Mouse (Mus musculus): ENCODE data around the gene Nek10.
A peak's percentile ranks its signal among the peaks of the same experiment; 100 is the strongest.
"Not testable (repeated sequence)": the region's sequence is repeated elsewhere in the genome, so short reads cannot be mapped to it uniquely, and the experiment has no call there.

The Nek10 gene

GRCm38 (mm10) chr14:14803115-14803514 lies at the start of gene Nek10:
Nek10 (plus strand) TSS chr14:14803415.
- not testable (repeated sequence) for DNase-seq (ENCODE audit: low spot score)

GRCm38 (mm10) chr14:14781169-14781568 lies 22.0 kb upstream of the Nek10 start:
- no peak for DNase-seq (ENCODE audit: low spot score)

GRCm38 (mm10) chr14:14784223-14784622 lies 19.0 kb upstream of the Nek10 start:
- DNase-seq (ENCODE audit: low spot score), result no peak

- DNase-seq (ENCODE audit: low spot score), result no peak
These were observed 16.2 kb upstream of the Nek10 start for GRCm38 (mm10) chr14:14786979-14787378.

- no peak for DNase-seq (ENCODE audit: low spot score)
These were observed 13.3 kb upstream of the Nek10 start for GRCm38 (mm10) chr14:14789840-14790470.

- no peak for DNase-seq (ENCODE audit: low spot score)
These were observed 3.4 kb upstream of the Nek10 start for GRCm38 (mm10) chr14:14799861-14800260.

- DNase-seq (ENCODE audit: low spot score), result no peak
These were observed 2.9 kb upstream of the Nek10 start for GRCm38 (mm10) chr14:14800332-14800731.

- DNase-seq (ENCODE audit: low spot score), result no peak
These were observed 2.4 kb upstream of the Nek10 start for GRCm38 (mm10) chr14:14800810-14801209.

- no peak for DNase-seq (ENCODE audit: low spot score)
These were observed 804 bp downstream of the Nek10 start for GRCm38 (mm10) chr14:14803921-14804517.

- DNase-seq (ENCODE audit: low spot score), result no peak
These were observed 1.4 kb downstream of the Nek10 start for GRCm38 (mm10) chr14:14804518-14805212.

GRCm38 (mm10) chr14:14832520-14833240 lies 29.5 kb downstream of the Nek10 start:
- peak; percentile 37 for DNase-seq (ENCODE audit: low spot score)

- DNase-seq (ENCODE audit: low spot score), result no peak
These were observed 30.3 kb downstream of the Nek10 start for GRCm38 (mm10) chr14:14833498-14833897.

GRCm38 (mm10) chr14:14834266-14834665 lies 31.1 kb downstream of the Nek10 start:
- no peak for DNase-seq (ENCODE audit: low spot score)

- DNase-seq (ENCODE audit: low spot score), result no peak
These were observed 34.4 kb downstream of the Nek10 start for GRCm38 (mm10) chr14:14837627-14838026.

- DNase-seq (ENCODE audit: low spot score), result no peak
These were observed 34.9 kb downstream of the Nek10 start for GRCm38 (mm10) chr14:14838109-14838508.

GRCm38 (mm10) chr14:14842734-14843530 lies 39.7 kb downstream of the Nek10 start:
- DNase-seq (ENCODE audit: low spot score), result no peak

- no peak for DNase-seq (ENCODE audit: low spot score)
These were observed 49.6 kb downstream of the Nek10 start for GRCm38 (mm10) chr14:14852838-14853237.

- DNase-seq (ENCODE audit: low spot score), result no peak
These were observed 57.1 kb downstream of the Nek10 start for GRCm38 (mm10) chr14:14860331-14860730.

GRCm38 (mm10) chr14:14863690-14864356 lies 60.6 kb downstream of the Nek10 start:
- DNase-seq (ENCODE audit: low spot score), result peak; percentile 66

GRCm38 (mm10) chr14:14869239-14869638 lies 66.0 kb downstream of the Nek10 start:
- DNase-seq (ENCODE audit: low spot score), result no peak

GRCm38 (mm10) chr14:14870059-14870458 lies 66.8 kb downstream of the Nek10 start:
- no peak for DNase-seq (ENCODE audit: low spot score)
